Mouse (Mus musculus): ENCODE data around the gene Hsd17b12.

Hsd17b12 gene

DNA sequence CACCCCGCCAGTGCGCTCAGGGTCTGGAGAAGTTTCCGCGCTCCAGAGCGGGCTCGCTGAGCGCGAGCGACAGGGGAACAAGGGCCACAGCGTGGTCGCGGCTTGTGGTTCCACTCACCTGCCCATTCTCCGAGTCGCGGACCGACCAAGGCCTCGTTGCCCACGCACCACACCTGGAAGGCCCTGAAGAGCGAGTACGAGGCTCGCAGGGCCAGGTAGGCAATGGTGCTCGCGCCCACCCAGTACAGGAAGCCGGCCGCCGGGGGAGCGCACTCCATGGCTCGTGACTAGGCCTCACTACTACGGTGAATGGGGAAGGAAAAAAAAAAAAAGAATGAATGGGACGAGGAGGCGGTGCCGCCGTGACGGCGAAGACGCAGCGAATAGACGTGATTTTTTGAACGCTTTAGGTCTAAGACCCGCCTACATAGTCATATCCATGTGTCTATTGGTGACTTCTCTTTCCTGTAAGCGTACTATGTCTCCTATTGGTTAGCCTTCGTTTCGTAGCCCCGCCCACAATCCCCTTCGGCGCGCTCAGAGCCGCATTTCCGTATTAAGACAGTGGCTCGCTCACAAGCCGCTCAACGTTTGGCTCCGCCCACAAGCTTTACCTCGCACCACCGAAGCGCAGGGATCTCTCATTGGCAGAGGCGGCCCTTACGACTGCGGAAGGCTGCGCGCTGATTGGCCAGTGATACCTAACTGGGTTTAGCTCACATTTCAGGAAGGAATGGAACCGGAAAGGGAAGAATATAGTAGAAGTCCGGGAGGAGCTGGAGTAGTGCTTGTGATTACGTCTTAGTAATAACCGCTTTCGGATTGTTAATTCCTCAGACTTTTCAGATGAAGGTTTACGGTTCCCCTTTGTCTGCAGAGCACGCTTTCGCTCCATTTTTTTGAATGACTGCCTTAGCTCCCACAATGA, at the start of gene Hsd17b12:
Gene Hsd17b12 (minus strand): TSS at position 373 of the 928 bp plus-strand sequence.
- in situ Hi-C loops (cut with MboI; ENCODE audit: unreplicated experiment in 2 of 2) = loop anchor here (25.0 kb wide), 2 partner anchors 254 to 721 kb away; partner anchors contain the start of gene Ttc17 (in 2 of the 2)

GRCm38 (mm10) chr2:94184906-94185305, 27.1 kb upstream of the Hsd17b12 start:
- in situ Hi-C loops (cut with MboI; ENCODE audit: unreplicated experiment in 2 of 2) = no loop called here

GRCm38 (mm10) chr2:94184142-94184541, 26.4 kb upstream of the Hsd17b12 start:
- in situ Hi-C loops (cut with MboI; ENCODE audit: unreplicated experiment in 2 of 2) = no loop called here

GRCm38 (mm10) chr2:94179030-94179407, 21.3 kb upstream of the Hsd17b12 start:
- in situ Hi-C loops (cut with MboI; ENCODE audit: unreplicated experiment in 2 of 2) = no loop called here

- in situ Hi-C loops (cut with MboI; ENCODE audit: unreplicated experiment in 2 of 2) = no loop called here
Observed at GRCm38 (mm10) chr2:94178321-94179029, 20.7 kb upstream of the Hsd17b12 start.

DNA sequence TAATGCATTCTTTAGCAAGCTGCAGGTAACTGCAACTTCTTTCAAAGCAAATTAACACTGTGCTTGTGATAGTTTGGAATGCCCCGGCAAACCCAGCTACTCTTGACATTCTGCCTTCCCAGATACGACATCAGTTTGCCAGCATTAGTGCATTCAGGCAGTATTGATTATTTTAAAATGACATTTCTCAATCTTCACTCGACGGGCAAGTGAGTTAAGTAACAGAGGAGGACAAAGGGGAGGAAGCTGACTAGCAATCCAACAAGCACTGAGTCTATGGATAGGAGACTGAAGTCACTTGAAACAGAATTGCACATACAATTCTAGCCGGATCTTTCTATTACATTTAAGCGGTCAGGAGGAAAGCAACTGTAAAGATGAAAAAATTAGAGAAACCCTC, 19.5 kb upstream of the Hsd17b12 start:
- in situ Hi-C loops (cut with MboI; ENCODE audit: unreplicated experiment in 2 of 2) = no loop called here

GRCm38 (mm10) chr2:94176381-94176780, 18.6 kb upstream of the Hsd17b12 start:
- in situ Hi-C loops (cut with MboI; ENCODE audit: unreplicated experiment in 2 of 2) = no loop called here

- in situ Hi-C loops (cut with MboI; ENCODE audit: unreplicated experiment in 2 of 2) = loop anchor here (25.0 kb wide), 2 partner anchors 239 to 736 kb away; partner anchors contain the start of gene Ttc17 (in 2 of the 2)
Observed at GRCm38 (mm10) chr2:94173549-94173948, 15.8 kb upstream of the Hsd17b12 start.

- in situ Hi-C loops (cut with MboI; ENCODE audit: unreplicated experiment in 2 of 2) = loop anchor here (25.0 kb wide), 2 partner anchors 249 to 726 kb away; partner anchors contain the start of gene Ttc17 (in 2 of the 2)
Observed at GRCm38 (mm10) chr2:94163207-94163606, 5.4 kb upstream of the Hsd17b12 start.

DNA sequence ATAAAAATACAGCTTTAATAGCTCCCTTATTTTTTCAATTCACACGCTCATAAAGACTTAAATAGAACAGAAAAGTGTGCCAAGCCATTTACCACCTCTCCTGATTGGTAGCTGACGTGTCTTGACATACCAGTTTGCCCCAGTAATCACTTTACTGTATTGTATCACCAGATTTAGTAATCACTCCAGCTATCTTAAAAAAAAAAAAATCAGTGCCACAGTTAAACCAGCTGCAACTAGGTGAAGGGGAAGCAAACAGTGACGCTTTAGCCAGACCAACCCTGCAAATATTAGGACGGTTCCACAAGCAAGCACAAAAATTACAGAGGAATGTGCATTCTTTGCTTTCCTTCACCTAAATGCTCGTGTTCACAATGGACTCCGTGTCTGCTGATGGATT, 4.4 kb upstream of the Hsd17b12 start:
- in situ Hi-C loops (cut with MboI; ENCODE audit: unreplicated experiment in 2 of 2) = loop anchor here (25.0 kb wide), 2 partner anchors 250 to 725 kb away; partner anchors contain the start of gene Ttc17 (in 2 of the 2)

GRCm38 (mm10) chr2:94158520-94158884, 738 bp upstream of the Hsd17b12 start:
- in situ Hi-C loops (cut with MboI; ENCODE audit: unreplicated experiment in 2 of 2) = loop anchor here (25.0 kb wide), 2 partner anchors 254 to 721 kb away; partner anchors contain the start of gene Ttc17 (in 2 of the 2)

- in situ Hi-C loops (cut with MboI; ENCODE audit: unreplicated experiment in 2 of 2) = loop anchor here (25.0 kb wide), 2 partner anchors 255 to 720 kb away; partner anchors contain the start of gene Ttc17 (in 2 of the 2)
Observed at GRCm38 (mm10) chr2:94157051-94157450, 713 bp downstream of the Hsd17b12 start.

DNA sequence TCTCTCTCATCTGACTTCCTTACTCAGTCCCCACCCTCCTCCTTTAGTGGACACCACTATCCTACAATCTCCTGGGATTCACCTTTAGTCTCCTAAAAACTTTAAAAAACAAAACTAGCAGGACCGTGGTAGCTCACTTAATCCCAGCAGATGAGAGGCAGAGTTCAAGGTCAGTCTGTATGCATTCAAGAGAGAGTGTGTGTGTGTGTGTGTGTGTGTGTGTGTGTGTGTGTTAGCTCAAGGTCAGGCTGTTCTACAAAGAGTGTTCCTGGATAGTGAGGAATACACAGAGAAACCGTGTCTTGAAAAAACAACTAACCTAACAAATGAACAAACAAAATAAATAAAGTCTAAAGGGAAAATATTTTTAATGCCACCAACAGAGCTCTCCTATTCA, 12.6 kb downstream of the Hsd17b12 start:
- in situ Hi-C loops (cut with MboI; ENCODE audit: unreplicated experiment in 2 of 2) = no loop called here

- in situ Hi-C loops (cut with MboI; ENCODE audit: unreplicated experiment in 2 of 2) = no loop called here
Observed at GRCm38 (mm10) chr2:94144520-94145145, 13.1 kb downstream of the Hsd17b12 start.

DNA sequence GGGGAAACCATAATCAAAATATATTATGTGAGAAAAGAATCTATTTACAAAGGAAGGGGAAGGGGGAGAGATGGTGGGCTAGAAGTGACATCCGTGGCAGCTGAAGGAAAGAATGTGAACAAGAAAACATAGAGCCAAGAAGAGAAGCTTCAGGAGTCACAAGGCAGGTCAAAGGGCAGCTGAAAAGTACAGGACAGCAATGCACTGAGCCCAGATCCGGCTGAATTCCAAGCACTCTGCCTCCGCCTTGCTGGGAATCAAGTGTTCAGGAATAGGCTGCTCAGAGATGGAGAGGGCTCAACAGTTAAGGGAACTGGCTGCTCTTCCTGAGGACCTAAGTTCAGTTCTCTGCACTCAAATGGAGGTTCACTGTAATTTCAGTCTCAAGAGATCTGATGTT, 16.5 kb downstream of the Hsd17b12 start:
- in situ Hi-C loops (cut with MboI; ENCODE audit: unreplicated experiment in 2 of 2) = no loop called here

DNA sequence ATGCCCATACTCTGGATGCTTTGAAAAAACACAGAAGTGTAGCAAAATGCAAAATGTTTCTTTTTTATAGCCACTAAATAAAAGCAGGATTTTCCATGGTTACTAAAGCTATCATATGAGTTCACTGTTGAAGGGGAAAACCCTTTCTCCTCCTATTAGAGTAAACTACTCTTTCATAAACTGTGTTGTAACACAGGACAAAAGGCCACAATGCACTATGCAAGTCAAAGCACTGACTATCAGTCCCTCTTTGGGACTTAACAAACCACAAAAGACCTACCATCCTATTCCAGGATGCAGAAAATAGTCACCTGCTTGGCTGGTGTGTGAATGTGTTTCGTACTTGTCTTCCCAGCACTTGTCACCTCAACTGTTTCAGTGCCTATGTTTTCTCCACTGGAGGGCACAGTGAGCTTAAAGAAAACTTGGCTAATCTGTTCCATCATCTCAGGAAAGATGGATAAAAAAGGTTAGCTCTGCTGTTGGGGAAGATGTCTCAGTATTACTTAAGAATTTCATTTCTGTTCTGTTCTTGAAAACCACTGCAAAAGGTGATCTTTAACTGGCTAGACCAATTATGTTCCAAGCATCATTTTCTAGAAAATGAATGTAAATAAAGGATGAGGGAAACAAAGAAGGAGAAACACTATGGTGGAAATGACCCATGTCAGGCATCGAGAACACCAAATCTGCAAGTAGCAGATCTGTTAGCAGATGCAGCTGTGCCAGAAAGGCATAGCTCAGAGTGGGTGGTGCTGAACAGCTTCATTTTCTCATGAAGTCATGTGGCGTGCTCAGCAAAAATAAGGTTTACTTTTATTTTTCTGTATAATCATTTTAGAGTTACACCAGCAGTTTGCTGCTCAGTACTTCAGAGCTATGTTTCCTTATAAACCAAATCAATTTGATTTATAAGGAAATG, 19.0 kb downstream of the Hsd17b12 start:
- in situ Hi-C loops (cut with MboI; ENCODE audit: unreplicated experiment in 2 of 2) = no loop called here

DNA sequence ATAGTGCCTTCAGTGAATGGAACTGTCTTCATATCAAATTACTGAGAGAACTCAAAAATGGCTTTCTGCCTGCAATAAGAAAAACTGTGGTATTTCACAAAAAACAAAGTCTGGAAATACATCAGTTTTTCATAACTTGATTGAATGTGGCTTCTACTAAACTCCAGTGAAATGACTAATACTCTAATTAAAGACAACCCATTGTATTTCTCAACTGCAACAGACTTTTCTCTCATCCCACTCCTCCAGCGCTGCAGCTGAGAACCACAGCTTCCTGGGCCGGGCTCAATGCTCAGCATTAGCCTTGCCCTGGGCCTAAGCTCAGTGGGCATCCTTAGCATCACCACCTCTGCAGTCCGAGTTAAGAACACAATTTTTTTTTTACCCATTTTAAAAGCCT, 20.9 kb downstream of the Hsd17b12 start:
- in situ Hi-C loops (cut with MboI; ENCODE audit: unreplicated experiment in 2 of 2) = no loop called here

DNA sequence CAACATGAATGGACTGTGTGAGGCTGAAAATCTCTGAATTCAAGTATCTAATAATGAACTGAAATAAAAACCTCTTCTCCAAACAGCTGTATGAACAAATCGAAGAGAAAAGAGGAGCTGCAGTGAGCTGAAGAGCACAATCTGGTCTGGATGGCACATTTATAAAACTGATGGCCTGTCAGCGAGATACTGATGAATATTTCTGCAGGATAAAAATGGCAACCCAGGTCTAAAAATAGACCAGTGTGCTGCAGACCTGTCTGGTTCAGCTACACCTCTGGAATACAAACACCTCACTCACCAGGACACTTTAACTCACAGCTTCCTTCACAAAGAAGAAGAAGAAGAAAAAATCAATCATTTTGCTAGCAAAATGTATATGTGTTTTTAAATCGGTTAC, 29.3 kb downstream of the Hsd17b12 start:
- in situ Hi-C loops (cut with MboI; ENCODE audit: unreplicated experiment in 2 of 2) = no loop called here

DNA sequence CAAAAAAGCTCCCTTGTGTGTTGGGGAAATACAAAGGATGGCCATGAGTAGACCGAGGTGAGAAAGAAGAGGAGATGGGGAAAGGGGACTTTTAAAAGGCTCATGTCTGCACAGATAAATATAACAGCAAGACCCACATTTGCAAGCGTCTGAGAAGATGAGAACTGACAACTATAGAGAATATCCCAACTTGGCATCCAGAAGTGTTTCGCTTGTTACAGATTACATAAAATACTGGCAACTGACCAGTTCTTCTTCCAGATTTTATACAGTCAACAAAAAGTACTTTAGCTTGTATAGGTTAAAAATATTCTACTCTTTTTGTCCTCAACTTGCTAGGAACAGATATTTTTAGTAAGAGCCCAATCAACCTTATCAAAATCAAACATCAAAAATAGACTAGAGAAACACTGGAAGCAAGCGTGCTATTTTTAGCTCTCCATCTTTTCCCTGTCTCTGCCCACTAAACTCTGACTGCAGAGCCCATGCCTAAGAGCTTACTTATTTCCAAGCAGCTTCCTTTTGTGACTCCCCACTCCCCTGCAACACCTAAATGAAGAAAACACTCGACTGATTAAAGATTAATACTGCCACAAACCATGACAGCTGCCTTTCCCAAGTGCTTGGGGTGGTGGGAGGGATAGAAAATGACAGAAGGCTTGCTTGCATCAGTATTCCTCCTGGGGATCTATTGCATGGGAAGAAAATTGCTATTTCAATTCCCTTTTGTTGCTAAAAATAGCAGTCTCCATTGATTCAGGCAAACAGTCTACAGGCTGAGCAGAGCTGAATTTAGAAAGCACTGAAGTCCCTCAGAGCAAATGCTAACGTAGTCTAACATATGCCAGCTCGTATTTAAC, 35.4 kb downstream of the Hsd17b12 start:
- in situ Hi-C loops (cut with MboI; ENCODE audit: unreplicated experiment in 2 of 2) = no loop called here
